Mouse (Mus musculus) naive thymus-derived CD4-positive, alpha-beta T cell, adult 5 months (primary cell): ENCODE data around the gene March6. TPM values are rescaled to one million over a fixed set of nuclear protein-coding genes. Genes with fewer than 3 reads are reported as not detected.

Experiments used
- polyA plus RNA-seq: library from polyadenylated mRNA; unstranded; fragments of 100-300 nt; shearing (Covaris generic); gene quantifications from one replicate; pipeline ENCODE4 v1.2.1, GENCODE M21; 2017

Gene March6
- polyA plus RNA-seq, result 16.1 TPM

GRCm38 (mm10) chr15:31530659-31531445 is at the start of gene March6:
Gene March6, minus strand, starts transcription at chr15:31531053.

GRCm38 (mm10) chr15:31565184-31565583 is 34.3 kb upstream of the March6 start, which contains the start of gene Cmbl:
Gene Cmbl, plus strand, starts transcription at chr15:31565389.

GRCm38 (mm10) chr15:31453098-31453916 is 77.5 kb downstream of the March6 start, which contains the start of gene Ropn1l:
Gene Ropn1l, minus strand, starts transcription at chr15:31453737.

Other genes starting within 250 kb of the March6 start
- gene Ankrd33b, start 163.3 kb downstream of the March6 start, polyA plus RNA-seq, result not detected
- gene Ropn1l, start 77.3 kb downstream of the March6 start, polyA plus RNA-seq, result 0.37 TPM
- gene Cmbl, start 34.3 kb upstream of the March6 start, polyA plus RNA-seq, result not detected
- gene Cct5, start 70.8 kb upstream of the March6 start, polyA plus RNA-seq, result 418 TPM
- gene Fam173b, start 70.8 kb upstream of the March6 start, polyA plus RNA-seq, result 11.9 TPM